Mouse (Mus musculus): ENCODE measurements around the gene Nsun5. TPM values are rescaled to one million over a fixed set of nuclear protein-coding genes. Genes with fewer than 3 reads are reported as not detected.

Gene Nsun5
- polyA plus RNA-seq, 1 experiment from 2014 or later: 35.3 TPM

- 93% methylated on average over 9 of the region's 9 CpGs for WGBS
- Histone ChIP-seq H3K9me3 (no peaks in the 10 kb centered on the region), H3K27ac (replicated peaks) (no peak overlapping the region), H3K4me1 (no peaks in the 10 kb centered on the region), H3K36me3 (peaks cover 57% of the 10 kb centered on the region), H3K9ac (replicated peaks) (no peak overlapping the region), H3K27me3 (no peaks in the 10 kb centered on the region), H3K4me2 (replicated peaks) (no peak overlapping the region), H3K4me3 (no peak overlapping the region)
- ATAC-seq (ENCODE audit: low FRiP score, low read depth): no peak
These were observed 40.5 kb downstream of the Nsun5 start for GRCm38 (mm10) chr5:135410266-135410665.

Small RNA genes within 50 kb of the gene (microRNA-seq; reads per million reads assigned to microRNA genes)
- 1.9 reads per million for gene Mir7033

Other genes with a start within 250 kb of the Nsun5 start
- gene Tbl2, start 220.3 kb upstream of the Nsun5 start, polyA plus RNA-seq (2016; fragmentation: Nextera tagmentation; extraction: Ambion mirVana): 26.3 and 26.5 TPM in 2 replicates
- gene Bcl7b, start 201.7 kb upstream of the Nsun5 start, polyA plus RNA-seq (2016; fragmentation: Nextera tagmentation; extraction: Ambion mirVana): 46.8 and 49.6 TPM in 2 replicates
- gene Baz1b, start 182.7 kb upstream of the Nsun5 start, polyA plus RNA-seq (2016; fragmentation: Nextera tagmentation; extraction: Ambion mirVana): 68.1 and 70.4 TPM in 2 replicates
- gene Fzd9, start 118.7 kb upstream of the Nsun5 start, polyA plus RNA-seq (2016; fragmentation: Nextera tagmentation; extraction: Ambion mirVana): 12.2 and 14.6 TPM in 2 replicates
- gene Fkbp6, start 19.9 kb upstream of the Nsun5 start, polyA plus RNA-seq (2016; fragmentation: Nextera tagmentation; extraction: Ambion mirVana): not detected in 2 replicates
- not detected in 2 replicates for gene Trim50, start 16.7 kb upstream of the Nsun5 start, polyA plus RNA-seq (2016; fragmentation: Nextera tagmentation; extraction: Ambion mirVana)
- gene Pom121, start 24.6 kb downstream of the Nsun5 start, polyA plus RNA-seq (2016; fragmentation: Nextera tagmentation; extraction: Ambion mirVana): 20.9 and 24.9 TPM in 2 replicates
- 68.4 and 69.7 TPM in 2 replicates for gene Hip1, start 175.2 kb downstream of the Nsun5 start, polyA plus RNA-seq (2016; fragmentation: Nextera tagmentation; extraction: Ambion mirVana)
- not detected in 2 replicates for gene Ccl26, start 193.6 kb downstream of the Nsun5 start, polyA plus RNA-seq (2016; fragmentation: Nextera tagmentation; extraction: Ambion mirVana)
- gene Ccl24, start 203.1 kb downstream of the Nsun5 start, polyA plus RNA-seq (2016; fragmentation: Nextera tagmentation; extraction: Ambion mirVana): 4.7 and 4.8 TPM in 2 replicates

All from midbrain, embryonic 12.5 days (tissue).